Mouse (Mus musculus) gastrocnemius, postnatal 14 days (tissue): ENCODE results near the gene Rpl36-ps4. TPM values are rescaled to one million over a fixed set of nuclear protein-coding genes. Genes with fewer than 3 reads are reported as not detected.

Experiments
- DNase-seq: peaks from one replicate; pipeline ENCODE4 v3.0.0; 2021; ENCODE audit warnings: mixed read lengths
- intact Hi-C: fragments of 180-260 bp; cut with DNase I; formaldehyde crosslinking; loops from one replicate; pipeline ENCODE4 v1.15.1; 2025; ENCODE audit warnings: low total_unique reads
- long read RNA-seq, 2 experiments: library from polyadenylated mRNA; stranded (forward); transcript quantifications; one replicate each; pipeline ENCODE4 v2.0.0; 2021
- total RNA-seq, 2 experiments: library from RNA; stranded (reverse); gene quantifications; 2 replicates each; pipeline ENCODE4 v1.2.3; 2021

Rpl36-ps4 gene
- not detected for total RNA-seq
- long read RNA-seq, experiment 1, result 0 reads
- long read RNA-seq, experiment 2, result 0 reads

- intact Hi-C loops, result no loop called here
- DNase-seq, result no peak
These were observed at the start of gene Rpl36-ps4 for GRCm38 (mm10) chr17:87920677-87921076. TSS of gene Rpl36-ps4 (plus strand) at chr17:87920977.

GRCm38 (mm10) chr17:87871461-87872126 lies 49.2 kb upstream of the Rpl36-ps4 start:
- intact Hi-C loops, result no loop called here
- DNase-seq, result no peak

GRCm38 (mm10) chr17:87872286-87872685 lies 48.5 kb upstream of the Rpl36-ps4 start:
- DNase-seq, result no peak
- intact Hi-C loops, result no loop called here

GRCm38 (mm10) chr17:87873456-87873855 lies 47.3 kb upstream of the Rpl36-ps4 start:
- no peak for DNase-seq
- intact Hi-C loops, result no loop called here

GRCm38 (mm10) chr17:87873943-87874342 lies 46.8 kb upstream of the Rpl36-ps4 start:
- no peak for DNase-seq
- intact Hi-C loops, result no loop called here

GRCm38 (mm10) chr17:87875346-87875920 lies 45.3 kb upstream of the Rpl36-ps4 start:
- intact Hi-C loops, result no loop called here
- no peak for DNase-seq

GRCm38 (mm10) chr17:87876295-87877000 lies 44.3 kb upstream of the Rpl36-ps4 start:
- DNase-seq, result no peak
- intact Hi-C loops, result no loop called here

- peak; percentile 32 for DNase-seq
These were observed 43.3 kb upstream of the Rpl36-ps4 start for GRCm38 (mm10) chr17:87877207-87878073.

GRCm38 (mm10) chr17:87878556-87879483 lies 42.0 kb upstream of the Rpl36-ps4 start:
- no peak for DNase-seq
- intact Hi-C loops, result no loop called here

More at GRCm38 (mm10) chr17:87877207-87878073, 43.3 kb upstream of the Rpl36-ps4 start:
- intact Hi-C loops, result no loop called here

GRCm38 (mm10) chr17:87879484-87880225 lies 41.1 kb upstream of the Rpl36-ps4 start:
- no peak for DNase-seq
- intact Hi-C loops, result loop anchor here (10.0 kb wide), 1 partner anchor 65 kb away; no protein-coding TSS in a partner anchor

- intact Hi-C loops, result loop anchor here (10.0 kb wide), 1 partner anchor 62 kb away; no protein-coding TSS in a partner anchor
- no peak for DNase-seq
These were observed 38.2 kb upstream of the Rpl36-ps4 start for GRCm38 (mm10) chr17:87882594-87882993.

GRCm38 (mm10) chr17:87897175-87897574 lies 23.6 kb upstream of the Rpl36-ps4 start:
- no peak for DNase-seq
- intact Hi-C loops, result no loop called here

GRCm38 (mm10) chr17:87900677-87901076 lies 20.1 kb upstream of the Rpl36-ps4 start:
- intact Hi-C loops, result no loop called here
- DNase-seq, result no peak

GRCm38 (mm10) chr17:87901163-87901562 lies 19.6 kb upstream of the Rpl36-ps4 start:
- intact Hi-C loops, result no loop called here
- DNase-seq, result no peak

- intact Hi-C loops, result no loop called here
- DNase-seq, result no peak
These were observed 17.6 kb upstream of the Rpl36-ps4 start for GRCm38 (mm10) chr17:87903213-87903612.

GRCm38 (mm10) chr17:87903725-87904124 lies 17.1 kb upstream of the Rpl36-ps4 start:
- no peak for DNase-seq
- intact Hi-C loops, result no loop called here

- no peak for DNase-seq
- intact Hi-C loops, result no loop called here
These were observed 5.4 kb upstream of the Rpl36-ps4 start for GRCm38 (mm10) chr17:87915386-87915785.

GRCm38 (mm10) chr17:87918121-87918520 lies 2.7 kb upstream of the Rpl36-ps4 start:
- intact Hi-C loops, result no loop called here
- no peak for DNase-seq
